Mouse (Mus musculus) neural tube, embryonic 12.5 days (tissue): ENCODE data around the gene Ss18l1. TPM values are rescaled to one million over a fixed set of nuclear protein-coding genes. Genes with fewer than 3 reads are reported as not detected.

ENCODE experiments used
- ATAC-seq: fragments of 200-750 bp; cut with Nextera tagmentation; 2 replicates; pipeline ENCODE4 v1.8.0; 2017; ENCODE audit warnings: low read depth, mild to moderate bottlenecking, moderate TSS enrichment, moderate library complexity; ENCODE audit not compliant: low FRiP score
- H3K27ac ChIP-seq: fragments of 300-500 bp; sonication (generic); 2 replicates; pipeline ENCODE4 v1.5.1; 2016
- H3K27me3 ChIP-seq: fragments of 300-500 bp; sonication (generic); replicated peaks from 2 replicates; pipeline ENCODE4 v1.6.1; 2016; ENCODE audit warnings: mild to moderate bottlenecking
- H3K36me3 ChIP-seq: fragments of 300-500 bp; sonication (generic); 2 replicates; pipeline ENCODE4 v1.6.1; 2016; ENCODE audit warnings: mild to moderate bottlenecking
- H3K4me1 ChIP-seq: fragments of 300-500 bp; sonication (generic); 2 replicates; pipeline ENCODE4 v1.6.1; 2016
- H3K4me2 ChIP-seq: fragments of 300-500 bp; sonication (generic); replicated peaks from 2 replicates; pipeline ENCODE4 v1.6.1; 2016; ENCODE audit warnings: mild to moderate bottlenecking
- H3K4me3 ChIP-seq: fragments of 300-500 bp; sonication (generic); 2 replicates; pipeline ENCODE4 v1.5.1; 2016
- H3K9ac ChIP-seq: fragments of 300-500 bp; sonication (generic); 2 replicates; pipeline ENCODE4 v1.6.1; 2016; ENCODE audit warnings: mild to moderate bottlenecking
- H3K9me3 ChIP-seq: fragments of 300-500 bp; sonication (generic); 2 replicates; pipeline ENCODE4 v1.6.1; 2016; ENCODE audit warnings: mild to moderate bottlenecking
- WGBS: fragments of 180-500 bp; shearing (Covaris S2); methylation state at CpG from one replicate; pipeline ENCODE4 v1.1.7; 2016; 5-methylcytosine and 5-hydroxymethylcytosine counted together
- polyA plus RNA-seq: library from polyadenylated mRNA; unstranded; fragments of >200 nt; fragmentation: Nextera tagmentation; extraction: Ambion mirVana; gene quantifications from 2 replicates; pipeline ENCODE4 v1.2.1, GENCODE M21; 2016

Ss18l1 gene
- polyA plus RNA-seq, 1 experiment from 2014 or later: 34.1 TPM

DNA sequence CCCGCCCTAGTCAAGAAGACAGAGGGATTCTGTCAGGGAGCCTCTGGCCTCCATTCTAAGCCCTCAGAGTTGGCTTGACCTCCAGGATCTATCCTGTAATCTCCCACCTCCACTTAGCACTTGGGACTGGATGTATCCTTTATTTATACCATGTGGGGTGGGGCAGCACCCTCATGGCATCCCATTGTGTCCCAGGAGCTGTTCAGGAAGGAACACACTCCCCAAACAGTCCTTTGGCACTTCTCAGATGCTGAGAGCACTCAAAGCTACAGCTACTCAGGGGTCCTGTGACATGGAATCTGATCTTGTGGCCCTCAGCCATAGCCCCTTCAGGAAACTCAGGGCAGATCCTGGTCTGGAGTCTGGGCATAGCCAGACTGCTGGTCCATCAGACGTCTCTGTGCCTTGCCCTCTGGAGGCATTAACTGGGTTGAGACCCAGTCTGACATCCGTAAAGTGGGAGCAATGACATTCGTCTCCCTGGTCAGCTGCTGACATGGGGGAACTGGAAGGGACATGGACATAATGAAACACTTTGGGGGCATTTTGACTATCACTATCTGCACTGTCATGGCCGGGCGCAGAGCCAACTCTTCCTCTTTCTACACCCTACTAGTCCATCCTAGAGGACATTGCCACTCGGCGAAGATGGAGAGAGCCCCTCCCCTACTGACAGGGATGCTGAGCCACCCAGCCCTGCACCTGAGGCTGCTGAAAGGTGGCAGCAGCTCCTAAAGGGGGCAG, 74.6 kb downstream of the Ss18l1 start:
- H3K4me1 ChIP-seq: peaks cover 39% of the 10 kb centered on the region
- no peak overlapping the region for H3K27ac ChIP-seq
- H3K4me3 ChIP-seq: no peak overlapping the region
- no peak overlapping the region for H3K9ac ChIP-seq
- ATAC-seq: no peak
- no peaks in the 10 kb centered on the region for H3K27me3 ChIP-seq
- no peaks in the 10 kb centered on the region for H3K9me3 ChIP-seq
- peak overlapping the region; percentile 95 for H3K4me2 ChIP-seq
- H3K36me3 ChIP-seq: no peaks in the 10 kb centered on the region
- WGBS: 70% methylated on average over 8 of the region's 8 CpGs

DNA sequence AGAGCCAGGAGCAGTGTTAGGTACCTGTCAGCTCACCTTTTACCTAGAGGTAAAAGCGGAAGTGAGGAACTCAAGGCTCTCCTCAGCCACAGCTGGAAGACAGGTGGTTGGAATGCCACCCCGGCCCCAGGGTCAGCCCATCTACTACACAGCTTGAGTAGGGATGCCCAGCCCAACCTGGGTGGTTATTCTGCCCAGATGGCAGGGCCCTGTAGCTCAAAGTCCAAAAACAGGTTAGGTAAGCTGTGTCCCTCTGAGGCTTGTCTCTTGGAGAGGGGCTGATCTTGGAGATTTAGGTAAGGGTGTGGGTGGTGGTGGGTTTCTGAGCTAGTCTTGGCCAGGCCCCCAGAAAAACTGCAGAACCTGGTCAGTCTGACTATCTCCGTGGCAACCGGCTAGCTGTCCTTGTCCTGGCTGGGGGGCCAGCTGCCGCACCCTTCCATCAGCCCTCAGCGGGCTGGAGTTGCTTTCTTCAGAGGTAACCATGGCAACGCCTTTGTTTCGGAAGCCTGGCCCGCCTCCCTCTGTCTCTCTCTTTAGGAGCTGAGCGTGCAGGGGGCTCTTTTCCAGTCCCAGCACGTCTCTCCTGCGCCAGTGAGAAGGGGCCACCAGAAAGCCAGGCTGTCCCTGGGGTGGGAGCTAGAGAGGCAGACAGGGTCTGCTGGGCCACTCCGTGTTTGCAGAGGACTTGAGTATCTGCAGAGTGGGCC, 75.3 kb downstream of the Ss18l1 start:
- H3K36me3 ChIP-seq: no peaks in the 10 kb centered on the region
- 9% methylated on average over 13 of the region's 13 CpGs for WGBS
- peak; percentile 61 for ATAC-seq
- H3K4me3 ChIP-seq: peak overlapping the region; percentile 9; the same call in 1 of the 2 replicates
- peak overlapping the region; percentile 95 for H3K4me2 ChIP-seq
- peak overlapping the region; percentile 74 for H3K9ac ChIP-seq
- H3K9me3 ChIP-seq: no peaks in the 10 kb centered on the region
- H3K4me1 ChIP-seq: peaks cover 39% of the 10 kb centered on the region
- peak overlapping the region; percentile 67; the same call in 1 of the 2 replicates for H3K27ac ChIP-seq
- no peaks in the 10 kb centered on the region for H3K27me3 ChIP-seq

DNA sequence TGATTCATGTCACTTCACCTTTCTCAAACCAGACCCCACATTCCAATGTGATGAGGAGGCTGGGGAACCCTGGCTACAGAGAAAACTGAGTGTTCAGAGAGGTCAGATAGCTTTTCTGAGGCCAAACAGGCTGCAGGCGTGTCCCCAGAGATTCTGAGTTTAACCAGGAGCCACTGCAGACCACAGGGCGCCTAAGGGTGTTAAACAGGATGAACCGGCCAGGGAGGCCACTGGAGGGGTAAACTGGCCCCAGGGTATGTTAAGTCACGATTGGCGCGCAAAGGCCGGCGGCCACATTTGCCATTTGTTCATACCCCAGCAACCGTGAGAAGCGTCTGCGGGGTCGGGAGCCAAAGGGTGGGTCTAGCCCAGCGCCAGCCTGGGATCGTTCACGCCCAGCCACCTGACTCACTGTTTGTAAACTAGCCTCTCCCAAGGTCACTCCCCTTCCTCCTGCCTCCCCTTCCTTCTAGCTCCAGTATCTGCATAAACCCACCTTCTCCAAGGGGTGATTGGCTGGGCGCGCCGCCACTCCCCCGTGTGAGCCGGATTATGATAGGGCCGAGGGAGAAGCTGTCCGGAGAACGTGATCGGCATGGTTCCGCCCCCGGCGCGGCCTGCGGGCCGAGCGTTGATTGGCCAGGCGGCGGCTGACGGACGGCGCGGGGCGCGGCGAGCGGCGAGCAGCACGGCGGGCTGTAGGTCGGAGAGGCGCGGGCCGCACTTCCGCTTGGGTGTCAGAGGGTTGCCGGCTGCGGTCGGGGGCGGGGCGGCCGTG, 76.5 kb downstream of the Ss18l1 start, which contains the start of gene Osbpl2:
TSS of gene Osbpl2 (plus strand) at position 646 of the 778 bp plus-strand sequence.
- Histone ChIP-seq H3K4me2 (peak within 1 kb of the TSS; percentile 95), H3K27ac (peak within 1 kb of the TSS; percentile 67), H3K9me3 (peaks cover 2% of the 10 kb centered on the region; the same call in 1 of the 2 replicates), H3K4me1 (peaks cover 39% of the 10 kb centered on the region), H3K9ac (peak within 1 kb of the TSS; percentile 74), H3K4me3 (peak within 1 kb of the TSS; percentile 70), H3K27me3 (no peaks in the 10 kb centered on the region), H3K36me3 (peaks cover 7% of the 10 kb centered on the region)
- WGBS: under 1% methylated on average over 55 of the region's 55 CpGs
- peak; percentile 96 for ATAC-seq

Other genes with a start within 250 kb of the Ss18l1 start
- gene Taf4, start 65.9 kb upstream of the Ss18l1 start, polyA plus RNA-seq: 4.1 and 4.7 TPM in 2 replicates
- 15.9 and 23.5 TPM in 2 replicates for gene Lsm14b, start 17.5 kb upstream of the Ss18l1 start, polyA plus RNA-seq
- gene Psma7, start 76 bp upstream of the Ss18l1 start, polyA plus RNA-seq: 679 and 702 TPM in 2 replicates
- 30.0 and 32.4 TPM in 2 replicates for gene Mtg2, start 28.1 kb downstream of the Ss18l1 start, polyA plus RNA-seq
- 2.8 and 3.4 TPM in 2 replicates for gene Hrh3, start 62.0 kb downstream of the Ss18l1 start, polyA plus RNA-seq
- 51.8 and 52.5 TPM in 2 replicates for gene Osbpl2, start 76.8 kb downstream of the Ss18l1 start, polyA plus RNA-seq
- gene Adrm1, start 129.0 kb downstream of the Ss18l1 start, polyA plus RNA-seq: 218 and 221 TPM in 2 replicates
- 2.8 and 2.9 TPM in 2 replicates for gene Lama5, start 183.3 kb downstream of the Ss18l1 start, polyA plus RNA-seq
- 430 and 468 TPM in 2 replicates for gene Rps21, start 214.9 kb downstream of the Ss18l1 start, polyA plus RNA-seq
- 26.3 and 28.7 TPM in 2 replicates for gene Cables2, start 231.0 kb downstream of the Ss18l1 start, polyA plus RNA-seq
- 0.13 TPM in 1 of 2 replicates, not detected in the other for gene Rbbp8nl, start 247.4 kb downstream of the Ss18l1 start, polyA plus RNA-seq